Mouse (Mus musculus): Measurements from ENCODE around the gene Defa22. TPM values are rescaled to one million over a fixed set of nuclear protein-coding genes. Genes with fewer than 3 reads are reported as not detected.
"Not testable (repeated sequence)": the region's sequence is repeated elsewhere in the genome, so short reads cannot be mapped to it uniquely, and the experiment has no call there.

Gene Defa22
- not detected in 3 replicates for total RNA-seq (2017)

GRCm38 (mm10) chr8:21161977-21162376, at the start of gene Defa22:
Defa22 (plus strand) TSS chr8:21162277.
- not testable (repeated sequence) for ATAC-seq (replicated peaks; ENCODE audit: insufficient number of reproducible peaks, low FRiP score, low TSS enrichment, poor library complexity, severe bottlenecking)

DNA sequence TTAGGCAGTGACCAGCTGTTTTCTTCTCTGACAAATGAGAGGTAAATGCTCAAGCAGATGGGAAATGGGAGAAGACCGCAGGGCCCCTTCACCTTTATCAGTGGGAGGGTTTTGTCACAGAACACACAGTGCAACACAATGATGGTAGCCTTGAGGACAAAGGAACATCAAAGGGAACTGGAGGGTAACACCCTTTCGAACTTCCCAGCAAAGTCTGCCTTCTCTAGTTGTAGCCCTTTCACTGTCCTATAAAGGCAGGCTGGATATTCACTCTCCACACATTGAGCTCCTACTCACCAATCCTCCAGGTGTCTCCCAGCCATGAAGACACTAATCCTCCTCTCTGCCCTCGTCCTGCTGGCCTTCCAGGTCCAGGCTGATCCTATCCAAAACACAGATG, 27.7 kb upstream of the Defa22 start, which contains the start of gene Defa30:
Gene Defa30, plus strand, starts transcription at position 301 of the 400 bp plus-strand sequence.
- ATAC-seq (replicated peaks; ENCODE audit: insufficient number of reproducible peaks, low FRiP score, low TSS enrichment, poor library complexity, severe bottlenecking), result not testable (repeated sequence)

DNA sequence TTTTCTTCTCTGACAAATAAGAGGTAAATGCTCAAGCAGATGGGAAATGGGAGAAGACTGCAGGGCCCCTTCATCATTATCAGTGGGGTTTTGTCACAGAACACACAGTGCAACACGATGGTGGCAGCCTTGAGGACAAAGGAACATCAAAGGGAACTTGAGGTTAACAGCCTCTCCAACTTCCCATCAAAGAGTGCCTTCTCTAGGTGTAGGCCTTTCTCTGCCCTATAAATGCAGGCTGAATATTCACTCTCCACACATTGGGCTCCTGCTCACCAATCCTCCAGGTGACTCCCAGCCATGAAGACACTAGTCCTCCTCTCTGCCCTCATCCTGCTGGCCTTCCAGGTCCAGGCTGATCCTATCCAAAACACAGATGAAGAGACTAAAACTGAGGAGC, 29.2 kb downstream of the Defa22 start, which contains the start of gene Defa31:
Gene Defa31, plus strand, starts transcription at position 301 of the 400 bp plus-strand sequence.
- not testable (repeated sequence) for ATAC-seq (replicated peaks; ENCODE audit: insufficient number of reproducible peaks, low FRiP score, low TSS enrichment, poor library complexity, severe bottlenecking)

DNA sequence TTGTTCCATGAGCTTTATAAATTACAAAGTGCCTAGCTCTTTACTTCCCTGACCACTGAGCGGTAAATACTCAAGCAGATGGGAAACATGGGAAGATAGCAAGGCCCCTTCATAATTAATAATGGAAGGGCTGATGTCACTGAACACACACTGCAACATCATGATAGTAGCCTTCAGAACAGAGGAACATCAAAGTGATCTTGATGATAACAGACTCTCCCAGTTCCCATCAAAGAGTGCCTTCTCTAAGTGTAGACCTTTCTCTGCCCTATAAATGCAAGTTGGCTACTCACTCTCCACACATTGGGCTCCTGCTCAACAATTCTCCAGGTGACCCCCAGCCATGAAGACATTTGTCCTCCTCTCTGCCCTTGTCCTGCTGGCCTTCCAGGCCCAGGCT, 39.2 kb downstream of the Defa22 start, which contains the start of gene Gm15293:
Gene Gm15293, plus strand, starts transcription at position 301 of the 400 bp plus-strand sequence.
- not testable (repeated sequence) for ATAC-seq (replicated peaks; ENCODE audit: insufficient number of reproducible peaks, low FRiP score, low TSS enrichment, poor library complexity, severe bottlenecking)

Other genes starting within 250 kb of the Defa22 start
- gene Gm6040, start 240.2 kb upstream of the Defa22 start, total RNA-seq (2017), result not detected in 3 replicates
- gene AY761185, start 217.6 kb upstream of the Defa22 start, total RNA-seq (2017), result not detected in 3 replicates
- gene Defa21, start 136.7 kb upstream of the Defa22 start, total RNA-seq (2017), result not detected in 3 replicates
- gene Defa23, start 107.2 kb upstream of the Defa22 start, total RNA-seq (2017), result not detected in 3 replicates
- gene Defa35, start 97.2 kb upstream of the Defa22 start, total RNA-seq (2017), result not detected in 3 replicates
- not detected in 3 replicates for gene Defa25, start 77.8 kb upstream of the Defa22 start, total RNA-seq (2017)
- not detected in 3 replicates for gene Gm14851, start 66.2 kb upstream of the Defa22 start, total RNA-seq (2017)
- not detected in 3 replicates for gene Defa30, start 27.6 kb upstream of the Defa22 start, total RNA-seq (2017)
- not detected in 3 replicates for gene Defa31, start 29.3 kb downstream of the Defa22 start, total RNA-seq (2017)
- not detected in 3 replicates for gene Gm15293, start 39.3 kb downstream of the Defa22 start, total RNA-seq (2017)
- not detected in 3 replicates for gene Gm15292, start 87.5 kb downstream of the Defa22 start, total RNA-seq (2017)
- gene Defa27, start 153.3 kb downstream of the Defa22 start, total RNA-seq (2017), result not detected in 3 replicates
- gene Defa29, start 164.7 kb downstream of the Defa22 start, total RNA-seq (2017), result not detected in 3 replicates
- not detected in 3 replicates for gene Defa2, start 216.2 kb downstream of the Defa22 start, total RNA-seq (2017)
- not detected in 3 replicates for gene Defa33, start 229.5 kb downstream of the Defa22 start, total RNA-seq (2017)